Mouse (Mus musculus) naive thymus-derived CD4-positive, alpha-beta T cell, adult 5 months (primary cell): Measurements from ENCODE around the gene Dhx37. TPM values are rescaled to one million over a fixed set of nuclear protein-coding genes. Genes with fewer than 3 reads are reported as not detected.

Experiments used
- polyA plus RNA-seq: library from polyadenylated mRNA; unstranded; fragments of 100-300 nt; shearing (Covaris generic); gene quantifications from one replicate; pipeline ENCODE4 v1.2.1, GENCODE M21; 2017

Dhx37 gene
- polyA plus RNA-seq: 18.0 TPM

DNA sequence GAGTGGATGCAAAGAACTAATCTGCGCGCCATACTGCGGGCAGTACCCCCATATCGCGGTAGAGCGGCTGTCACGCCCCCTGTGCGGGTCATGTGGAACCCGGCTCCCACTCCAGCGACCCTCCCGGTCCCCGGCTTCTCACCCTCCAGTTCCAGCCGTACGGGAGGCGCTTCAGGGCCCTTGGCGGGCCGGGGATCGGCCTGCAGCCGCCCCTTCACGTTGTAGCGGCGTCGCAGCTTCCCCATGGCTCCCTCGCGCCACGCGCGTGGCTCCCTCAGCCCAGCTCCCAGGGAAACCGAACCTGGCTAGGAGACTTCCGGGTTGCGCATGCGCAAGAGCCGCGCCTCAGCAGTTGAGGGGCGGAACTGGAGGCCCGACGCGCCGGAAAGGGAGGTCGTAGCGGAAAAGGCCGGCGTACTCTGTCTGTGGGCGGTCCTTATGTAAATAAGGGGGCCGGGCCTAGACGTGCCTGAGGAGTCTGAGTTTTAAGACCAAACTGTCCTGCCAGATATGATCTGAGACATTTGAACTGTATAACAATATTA is at the start of gene Dhx37:
TSS of gene Dhx37 (minus strand) at position 329 of the 545 bp plus-strand sequence.

GRCm38 (mm10) chr5:125475601-125476285 is 41.8 kb upstream of the Dhx37 start, which contains the start of gene Aacs:
Gene Aacs (plus strand): TSS chr5:125475814.

GRCm38 (mm10) chr5:125441234-125442114 is 7.6 kb upstream of the Dhx37 start, which contains the start of gene Bri3bp:
Gene Bri3bp (plus strand): TSS chr5:125441568.

GRCm38 (mm10) chr5:125389579-125390441 is 44.1 kb downstream of the Dhx37 start, which contains the start of gene Ubc:
Gene Ubc (minus strand): TSS chr5:125390202.

DNA sequence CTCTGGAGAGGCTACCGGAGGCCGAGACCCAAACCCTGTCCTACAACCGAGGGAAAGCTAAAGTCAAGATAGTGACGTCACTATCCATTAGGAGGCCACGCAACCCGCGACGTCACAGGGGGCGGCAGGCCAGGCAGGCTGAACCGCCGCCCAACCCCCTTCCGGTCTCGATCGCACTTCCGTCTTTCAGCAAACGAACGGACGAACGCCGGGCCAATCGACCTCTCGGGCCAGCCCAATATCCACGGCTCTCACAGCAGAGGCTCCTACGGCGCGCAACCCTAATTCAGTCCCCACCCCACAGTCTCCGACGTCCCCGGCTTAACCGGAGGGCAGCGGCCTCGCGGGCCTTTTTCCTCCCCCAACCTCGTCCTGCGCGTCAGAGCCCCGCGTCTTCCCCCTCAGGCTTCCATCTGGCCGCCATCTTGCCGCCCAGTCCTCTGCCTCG is 44.8 kb downstream of the Dhx37 start, which contains the start of gene Gm10382:
TSS of gene Gm10382 (plus strand) at position 192 of the 448 bp plus-strand sequence.

Other genes starting within 250 kb of the Dhx37 start
- gene Scarb1, start 93.0 kb downstream of the Dhx37 start, polyA plus RNA-seq: 15.1 TPM
- gene Gm10382, start 44.8 kb downstream of the Dhx37 start, polyA plus RNA-seq: 12.5 TPM
- gene Ubc, start 43.9 kb downstream of the Dhx37 start, polyA plus RNA-seq: 1,957 TPM
- gene Bri3bp, start 7.4 kb upstream of the Dhx37 start, polyA plus RNA-seq: 26.2 TPM
- gene Aacs, start 41.7 kb upstream of the Dhx37 start, polyA plus RNA-seq: 46.7 TPM
- gene Tmem132b, start 97.7 kb upstream of the Dhx37 start, polyA plus RNA-seq: 0.35 TPM